Mouse (Mus musculus) heart, postnatal 36 days (tissue): ENCODE results near the gene Kcng3. TPM values are rescaled to one million over a fixed set of nuclear protein-coding genes. Genes with fewer than 3 reads are reported as not detected.
A peak's percentile ranks its signal among the peaks of the same experiment; 100 is the strongest.

ENCODE experiments used
- DNase-seq, 2 experiments: peaks; one replicate each; pipeline ENCODE4 v3.0.0; 2021 to 2022
- intact Hi-C: fragments of 180-260 bp; cut with DNase I; formaldehyde crosslinking; loops from one replicate; pipeline ENCODE4 v1.15.1; 2025
- total RNA-seq, 2 experiments: library from RNA; stranded (reverse); gene quantifications; 2 replicates each; pipeline ENCODE4 v1.2.3; 2021

The Kcng3 gene
- total RNA-seq, 2 experiments from 2014 or later: 0.08 TPM; not detected in 1

GRCm38 (mm10) chr17:83563703-83564111, 68.0 kb downstream of the Kcng3 start:
- peak; percentile 47 to 63 for DNase-seq
- intact Hi-C loops: loop anchor here (5.0 kb wide), 1 partner anchor 289 kb away; no protein-coding TSS in a partner anchor

- intact Hi-C loops: loop anchor here (5.0 kb wide), 1 partner anchor 290 kb away; no protein-coding TSS in a partner anchor
- no peak for DNase-seq
Measured at GRCm38 (mm10) chr17:83562153-83563010, 69.3 kb downstream of the Kcng3 start.

GRCm38 (mm10) chr17:83559081-83559480, 72.6 kb downstream of the Kcng3 start:
- no peak for DNase-seq
- intact Hi-C loops: no loop called here

GRCm38 (mm10) chr17:83555836-83556235, 75.9 kb downstream of the Kcng3 start:
- DNase-seq: no peak
- intact Hi-C loops: no loop called here

- no peak for DNase-seq
- intact Hi-C loops: no loop called here
Measured at GRCm38 (mm10) chr17:83554997-83555396, 76.7 kb downstream of the Kcng3 start.

- no peak for DNase-seq
- intact Hi-C loops: no loop called here
Measured at GRCm38 (mm10) chr17:83548501-83549233, 83.0 kb downstream of the Kcng3 start.

GRCm38 (mm10) chr17:83547145-83547544, 84.5 kb downstream of the Kcng3 start:
- no peak for DNase-seq
- intact Hi-C loops: no loop called here

GRCm38 (mm10) chr17:83545756-83546742, 85.6 kb downstream of the Kcng3 start:
- peak; percentile 2 to 11 for DNase-seq
- intact Hi-C loops: no loop called here

GRCm38 (mm10) chr17:83545259-83545658, 86.4 kb downstream of the Kcng3 start:
- DNase-seq: no peak
- intact Hi-C loops: no loop called here

- intact Hi-C loops: no loop called here
- no peak for DNase-seq
Measured at GRCm38 (mm10) chr17:83542424-83542823, 89.3 kb downstream of the Kcng3 start.

- intact Hi-C loops: no loop called here
- DNase-seq: no peak
Measured at GRCm38 (mm10) chr17:83539262-83540037, 92.2 kb downstream of the Kcng3 start.

- intact Hi-C loops: no loop called here
- no peak for DNase-seq
Measured at GRCm38 (mm10) chr17:83538694-83539093, 93.0 kb downstream of the Kcng3 start.

- DNase-seq: no peak
- intact Hi-C loops: no loop called here
Measured at GRCm38 (mm10) chr17:83538141-83538540, 93.6 kb downstream of the Kcng3 start.

Other genes starting within 250 kb of the Kcng3 start
- gene Cox7a2l, start 114.6 kb downstream of the Kcng3 start, total RNA-seq: 100 to 1,000 TPM; 284 to 311 TPM
- gene Mta3, start 74.3 kb upstream of the Kcng3 start, total RNA-seq: 10 to 100 TPM; 22.2 to 22.4 TPM
- under 1 TPM; 0.27 to 0.53 TPM for gene Haao, start 216.1 kb upstream of the Kcng3 start, total RNA-seq